Mouse (Mus musculus): ENCODE results near the gene Rtel1.

GRCm38 (mm10) chr2:181394086-181394485, 74.5 kb downstream of the Rtel1 start:
- no peak for TF ChIP-seq CTCF (IDR thresholded peaks at IDR 0.05; ENCODE audit: borderline replicate concordance, control insufficient read depth, extremely low read depth, insufficient read depth, low read length, poor library complexity)
- no peak for TF ChIP-seq POLR2A (IDR thresholded peaks at IDR 0.05; ENCODE audit: control insufficient read depth, extremely low read depth, insufficient read depth, low read length, poor library complexity)
